Mouse (Mus musculus): Measurements from ENCODE around the gene Snap23. TPM values are rescaled to one million over a fixed set of nuclear protein-coding genes. Genes with fewer than 3 reads are reported as not detected.
"Not testable (repeated sequence)": the region's sequence is repeated elsewhere in the genome, so short reads cannot be mapped to it uniquely, and the experiment has no call there.

Gene Snap23
- total RNA-seq (2021) = 10 to 100 TPM; 21.4 to 21.5 TPM
- long read RNA-seq, experiment 1, transcript Snap23-202 (8 exons, 2,723 nt) = major isoform, 5 of 10 reads
- long read RNA-seq, experiment 1, partial matches to known transcripts = 1 of 10 reads
- long read RNA-seq, experiment 1, other reads (novel, unspliced or antisense) = 3 of 10 reads
- long read RNA-seq, experiment 2, transcript Snap23-202 (8 exons, 2,723 nt) = major isoform, 9 of 16 reads
- long read RNA-seq, experiment 2, partial matches to known transcripts = 1 of 16 reads
- long read RNA-seq, experiment 2, other reads (novel, unspliced or antisense) = 4 of 16 reads

- DNase-seq (ENCODE audit: low spot score in 2 of 2) = peak; percentile 91 to 96
Measured at GRCm38 (mm10) chr2:120566886-120567797, at the start of gene Snap23. Snap23 (plus strand) TSS chr2:120567671.

- DNase-seq (ENCODE audit: low spot score in 2 of 2) = no peak
Measured at GRCm38 (mm10) chr2:120518547-120519210, 48.8 kb upstream of the Snap23 start.

GRCm38 (mm10) chr2:120526771-120527170 lies 40.7 kb upstream of the Snap23 start:
- no peak for DNase-seq (ENCODE audit: low spot score in 2 of 2)

DNA sequence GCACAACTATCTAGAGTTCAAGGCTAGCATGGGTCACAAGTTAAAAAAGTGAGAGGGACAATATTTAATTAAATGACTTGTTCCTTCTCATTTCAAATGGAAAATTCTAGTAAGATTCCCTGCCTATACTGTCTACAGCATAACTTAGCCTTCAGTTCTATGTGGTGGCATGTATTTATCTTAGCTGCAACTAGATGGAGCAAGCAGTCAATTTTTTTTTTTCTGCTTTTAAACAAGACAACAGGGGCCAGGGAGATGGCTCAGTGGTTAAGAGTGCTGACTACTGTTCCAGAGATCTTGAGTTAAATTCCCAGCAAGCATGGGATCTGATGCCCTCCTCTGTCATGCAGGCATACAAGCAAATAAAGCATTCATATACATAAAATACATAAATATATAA lies 37.9 kb upstream of the Snap23 start:
- no peak for DNase-seq (ENCODE audit: low spot score in 2 of 2)

GRCm38 (mm10) chr2:120531223-120531622 lies 36.2 kb upstream of the Snap23 start:
- DNase-seq (ENCODE audit: low spot score in 2 of 2) = no peak

DNA sequence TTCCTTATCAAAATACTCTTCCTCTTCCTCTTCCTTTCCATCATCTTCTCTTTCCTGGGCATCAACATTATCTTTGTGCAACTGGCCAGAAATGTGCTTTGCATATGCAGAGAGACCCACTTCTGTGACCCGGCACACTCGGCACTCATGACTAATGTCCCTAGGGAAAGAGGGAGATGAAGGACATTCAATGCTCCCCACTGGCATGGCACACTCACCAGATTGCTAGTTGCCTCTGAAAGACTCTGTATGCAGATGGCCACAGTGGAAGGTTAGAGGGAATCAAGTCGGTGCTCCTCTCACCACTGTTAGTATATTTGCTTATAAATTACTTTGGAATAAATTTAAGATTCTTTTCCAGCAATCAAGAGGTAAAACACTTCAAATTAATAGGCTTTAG lies 28.1 kb upstream of the Snap23 start:
- no peak for DNase-seq (ENCODE audit: low spot score in 2 of 2)

GRCm38 (mm10) chr2:120539778-120540208 lies 27.7 kb upstream of the Snap23 start:
- peak; percentile 62 to 94 for DNase-seq (ENCODE audit: low spot score in 2 of 2)

GRCm38 (mm10) chr2:120544732-120545131 lies 22.7 kb upstream of the Snap23 start:
- DNase-seq (ENCODE audit: low spot score in 2 of 2) = no peak

GRCm38 (mm10) chr2:120556868-120557267 lies 10.6 kb upstream of the Snap23 start:
- no peak for DNase-seq (ENCODE audit: low spot score in 2 of 2)

- DNase-seq (ENCODE audit: low spot score in 2 of 2) = no peak
Measured at GRCm38 (mm10) chr2:120558813-120559212, 8.7 kb upstream of the Snap23 start.

GRCm38 (mm10) chr2:120561524-120561923 lies 5.9 kb upstream of the Snap23 start:
- DNase-seq (ENCODE audit: low spot score in 2 of 2) = no peak

GRCm38 (mm10) chr2:120562859-120563234 lies 4.6 kb upstream of the Snap23 start:
- DNase-seq (ENCODE audit: low spot score in 2 of 2) = no peak

GRCm38 (mm10) chr2:120563235-120563990 lies 4.1 kb upstream of the Snap23 start, which contains the start of gene Zfp106:
Zfp106 (minus strand) TSS chr2:120563843.
- DNase-seq (ENCODE audit: low spot score in 2 of 2) = peak; percentile 82 to 92

DNA sequence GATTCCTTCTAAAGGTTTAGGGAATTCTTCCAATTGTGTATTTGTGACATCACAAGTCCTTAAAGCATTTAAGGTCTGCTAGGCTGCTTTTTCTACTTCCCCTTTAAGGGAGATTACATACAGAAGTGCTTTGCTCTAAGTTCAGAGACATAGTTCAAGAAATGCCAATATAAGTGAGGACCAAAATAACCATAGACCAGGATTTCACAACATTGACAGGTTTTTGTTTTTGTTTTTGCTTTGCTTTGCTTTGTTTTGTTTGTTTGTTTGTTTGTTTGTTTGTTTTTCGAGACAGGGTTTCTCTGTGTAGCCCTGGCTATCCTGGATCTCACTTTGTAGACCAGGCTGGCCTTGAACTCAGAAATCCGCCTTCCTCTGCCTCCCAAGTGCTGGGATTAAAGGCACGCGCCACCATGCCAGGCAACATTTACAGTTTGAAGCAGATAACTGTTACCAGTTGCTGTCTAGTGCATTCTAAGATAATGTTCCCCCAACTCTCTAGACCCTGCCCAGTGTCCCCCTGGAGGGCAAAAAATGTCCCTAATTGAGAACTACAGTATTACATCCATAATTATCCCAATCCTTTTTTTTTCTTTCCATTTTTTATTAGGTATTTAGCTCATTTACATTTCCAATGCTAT lies 2.8 kb upstream of the Snap23 start:
- not testable (repeated sequence) for DNase-seq (ENCODE audit: low spot score in 2 of 2)

DNA sequence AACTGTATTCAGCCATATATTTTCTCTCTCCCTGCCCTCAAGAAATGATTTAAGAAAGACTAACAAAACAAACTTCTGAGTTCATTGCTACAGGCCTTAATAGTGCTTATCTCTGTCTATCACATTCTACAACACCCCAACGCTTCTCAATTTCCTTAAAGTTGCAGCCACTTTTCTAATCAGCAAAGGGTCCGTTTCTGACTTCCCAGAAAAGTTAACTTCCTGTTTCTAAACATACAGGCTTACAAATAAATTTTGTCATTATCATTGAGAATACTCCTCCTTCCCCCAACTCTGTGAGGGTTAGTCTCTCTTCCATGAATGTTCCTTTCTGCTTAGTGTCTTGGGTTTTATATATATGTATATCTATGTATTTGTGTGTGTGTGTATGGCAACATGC lies 2.1 kb upstream of the Snap23 start:
- DNase-seq (ENCODE audit: low spot score in 2 of 2) = no peak

GRCm38 (mm10) chr2:120567798-120568320 lies 388 bp downstream of the Snap23 start:
- no peak for DNase-seq (ENCODE audit: low spot score in 2 of 2)

DNA sequence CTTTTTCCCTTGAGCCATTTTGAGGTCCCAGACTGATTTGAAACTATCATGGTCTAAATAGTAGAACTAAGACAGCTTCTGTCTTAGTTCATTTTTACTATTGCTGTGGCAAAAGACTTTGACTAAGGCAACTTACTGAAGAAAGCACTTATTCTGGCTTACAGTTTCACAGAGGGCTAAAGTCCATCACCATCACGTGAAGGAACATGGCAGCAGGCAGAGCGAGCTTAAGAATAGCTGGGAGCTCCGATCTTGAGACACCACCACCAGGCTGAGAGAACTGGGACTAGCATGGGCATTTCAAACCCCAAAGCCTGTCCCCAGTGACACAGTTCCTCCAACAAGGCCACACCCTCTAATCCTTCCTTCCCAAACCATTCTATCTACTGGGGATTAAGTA lies 3.6 kb downstream of the Snap23 start:
- DNase-seq (ENCODE audit: low spot score in 2 of 2) = no peak

DNA sequence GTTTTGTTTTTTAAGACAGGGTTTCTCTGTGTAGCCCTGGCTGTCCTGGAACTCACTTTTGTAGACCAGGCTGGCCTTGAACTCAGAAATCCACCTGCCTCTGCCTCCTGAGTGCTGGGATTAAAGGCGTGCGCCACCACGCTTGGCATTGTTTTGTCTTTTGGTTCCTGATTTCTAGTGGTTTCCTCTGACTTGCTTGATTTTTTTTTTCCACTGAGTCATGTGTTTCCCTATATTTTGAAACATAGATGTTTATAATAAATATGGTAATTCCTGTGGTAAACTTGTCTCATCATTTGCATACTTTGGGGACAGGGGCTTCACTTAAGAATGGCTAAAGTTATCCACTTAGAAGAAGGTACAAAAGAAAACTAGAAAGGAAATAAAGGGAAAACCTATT lies 4.7 kb downstream of the Snap23 start:
- not testable (repeated sequence) for DNase-seq (ENCODE audit: low spot score in 2 of 2)

GRCm38 (mm10) chr2:120575121-120575520 lies 7.7 kb downstream of the Snap23 start:
- no peak for DNase-seq (ENCODE audit: low spot score in 2 of 2)

GRCm38 (mm10) chr2:120575978-120576377 lies 8.5 kb downstream of the Snap23 start:
- DNase-seq (ENCODE audit: low spot score in 2 of 2) = no peak

All from layer of hippocampus, postnatal 14 days (tissue).